Mouse (Mus musculus) lung, adult 2 months (tissue): ENCODE results near the gene Heatr5a.

Experiments used
- CTCF ChIP-seq: fragments of 200-500 bp; IDR thresholded peaks from 2 replicates; pipeline ENCODE4 v1.5.1; 2011; ENCODE audit warnings: mild to moderate bottlenecking, low read length, control low read depth; ENCODE audit not compliant: insufficient read depth
- POLR2A ChIP-seq: fragments of 200-500 bp; IDR thresholded peaks from 2 replicates; pipeline ENCODE4 v1.6.1; 2011; ENCODE audit warnings: low read depth, mild to moderate bottlenecking, control low read depth, low read length, borderline replicate concordance; ENCODE audit errors: extremely low read depth

DNA sequence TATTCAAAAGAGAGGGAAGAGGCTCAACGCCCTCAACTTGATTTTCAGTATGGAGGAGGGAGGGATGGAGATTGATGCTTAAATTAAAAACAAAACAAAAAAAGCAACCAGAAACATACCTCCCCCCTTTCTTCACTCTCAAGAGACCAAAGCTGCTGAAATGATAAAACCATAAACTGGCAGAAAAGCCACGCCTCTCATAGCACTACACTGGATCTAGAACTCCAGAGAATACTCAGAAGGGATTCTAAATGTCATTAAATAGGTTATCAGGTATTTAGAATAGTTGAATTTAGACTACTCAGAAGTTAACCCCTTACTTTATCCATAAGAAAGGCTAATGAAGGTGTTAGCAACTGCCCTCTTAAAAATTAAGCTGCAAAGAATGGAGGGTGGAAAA, 2.0 kb downstream of the Heatr5a start:
- TF ChIP-seq CTCF (no peak), POLR2A (no peak)
